Mouse (Mus musculus) embryonic fibroblast, embryonic 13.5 days (primary cell): ENCODE data around the gene Tnk1.
A peak's percentile ranks its signal among the peaks of the same experiment; 100 is the strongest.

Experiments used
- CTCF ChIP-seq: IDR thresholded peaks from 2 replicates; pipeline ENCODE4 v1.5.1; 2011; ENCODE audit warnings: mild to moderate bottlenecking, control low read depth, low read length, moderate library complexity, borderline replicate concordance; ENCODE audit not compliant: insufficient read depth
- POLR2A ChIP-seq: IDR thresholded peaks from 2 replicates; pipeline ENCODE4 v1.6.1; 2011; ENCODE audit warnings: low read depth, mild to moderate bottlenecking, control low read depth, low read length, moderate library complexity

DNA sequence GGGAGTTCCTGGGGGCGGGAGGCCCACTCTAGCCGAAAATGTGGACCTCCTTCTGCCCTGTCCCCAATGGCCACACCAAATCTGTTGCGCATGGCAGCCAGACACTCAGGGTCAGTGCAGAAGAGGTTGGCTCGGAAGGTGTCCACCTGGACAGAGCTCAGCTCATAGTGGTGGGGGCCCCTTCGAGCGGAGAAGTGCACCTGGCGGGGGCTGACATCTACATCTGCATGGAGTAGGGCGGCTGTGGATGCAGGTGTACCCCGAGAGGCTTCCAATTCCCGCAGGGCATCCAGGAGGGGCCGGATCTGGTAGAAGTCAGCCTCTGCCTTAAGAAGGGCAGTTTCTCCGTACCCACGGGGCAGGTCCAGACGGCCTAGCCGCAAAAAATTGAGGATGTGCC lies 21.2 kb upstream of the Tnk1 start:
- TF ChIP-seq CTCF (no peak), POLR2A (0 out of 2 replicates have a peak, but pooled peaks have one; percentile 4)
